Mouse (Mus musculus) kidney, adult 2 months (tissue): ENCODE data around the gene Igsf11.

ENCODE experiments used
- CTCF ChIP-seq: fragments of 200-500 bp; conservative IDR thresholded peaks from 2 replicates; pipeline ENCODE4 v1.5.1; 2011; ENCODE audit warnings: low read depth, mild to moderate bottlenecking, control low read depth, low read length, moderate library complexity, mixed read lengths; ENCODE audit not compliant: insufficient read depth, insufficient read length
- POLR2A ChIP-seq: fragments of 200-500 bp; IDR thresholded peaks from one replicate; pipeline ENCODE4 v1.6.1; 2011; ENCODE audit warnings: low read depth, low read length, control low read depth

DNA sequence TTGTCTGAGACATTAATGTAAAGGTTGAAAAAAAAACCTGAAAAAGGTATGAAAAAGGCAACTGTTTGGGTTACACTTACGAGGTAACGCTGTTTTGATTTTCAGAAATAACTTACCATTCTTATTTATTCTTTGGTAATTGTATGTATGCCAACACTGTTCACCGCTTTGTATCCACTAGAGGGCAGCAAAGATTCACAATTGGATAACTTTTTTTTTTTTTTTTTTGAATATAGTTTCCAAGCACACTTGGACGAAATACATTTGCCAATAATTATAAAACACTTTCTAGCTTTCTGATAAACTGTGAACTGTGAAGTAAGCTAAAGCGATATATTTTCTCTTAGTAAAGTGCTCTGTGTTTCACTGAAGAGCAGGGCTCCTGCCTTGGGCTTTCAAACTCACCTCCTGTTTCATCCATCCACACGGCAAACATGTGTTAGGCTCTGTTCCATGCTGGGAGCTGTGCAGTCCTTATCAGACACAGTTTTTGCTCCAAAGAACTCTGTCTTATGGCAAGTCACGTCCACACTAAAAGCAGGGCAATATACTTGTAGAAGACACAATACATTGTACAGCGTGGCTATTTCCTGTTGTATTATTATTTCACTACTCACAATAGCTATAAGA lies 34.2 kb upstream of the Igsf11 start:
- TF ChIP-seq POLR2A (no peak), CTCF (0 out of 2 replicates have a peak, but pooled peaks have one; percentile 6)
